Mouse (Mus musculus) liver, adult (tissue): ENCODE data around the gene Tgm2.

Experiments
- GATA4 ChIP-seq: IDR thresholded peaks from 2 replicates; pipeline ENCODE4 v1.6.1; 2014; ENCODE audit warnings: mild to moderate bottlenecking, low read length; ENCODE audit not compliant: insufficient replicate concordance

The Tgm2 gene

GRCm38 (mm10) chr2:158146223-158146622 lies at the start of gene Tgm2:
Gene Tgm2, minus strand, starts transcription at chr2:158146436.
- TF ChIP-seq GATA4: no peak

DNA sequence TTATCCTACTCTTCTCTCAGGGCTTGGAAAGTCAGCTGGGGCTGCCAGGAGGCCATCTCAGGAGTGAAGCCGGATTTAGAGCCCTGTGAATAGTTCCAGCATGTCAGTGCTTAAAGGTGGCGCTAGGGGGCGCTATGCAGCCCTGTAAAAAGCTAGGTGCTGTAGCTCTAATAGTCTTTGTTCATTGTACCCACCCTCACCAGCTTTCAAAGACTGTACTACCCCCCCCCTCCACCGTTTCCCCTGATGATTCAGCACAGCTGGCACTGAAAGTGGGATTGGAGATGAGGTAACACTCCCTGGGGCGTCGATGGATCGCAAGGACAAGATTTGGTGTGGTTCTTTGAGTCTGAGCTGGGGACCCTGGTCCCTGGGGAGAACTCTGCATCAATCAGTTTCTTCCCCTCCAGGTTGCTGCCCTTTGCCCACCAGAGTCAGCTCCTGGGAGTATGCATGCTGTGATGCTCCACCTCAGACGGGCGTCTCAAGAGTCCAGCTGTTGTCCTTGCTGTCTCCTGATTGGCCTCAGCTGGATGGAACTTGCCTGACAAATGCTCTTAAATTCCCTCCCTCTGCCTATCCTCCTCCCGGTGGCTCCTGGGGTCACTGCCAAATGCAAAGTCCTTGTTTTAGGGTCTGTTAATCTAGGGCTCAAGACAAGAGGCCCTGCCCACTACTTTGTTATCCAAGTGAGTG lies 48.9 kb upstream of the Tgm2 start:
- TF ChIP-seq GATA4: no peak

GRCm38 (mm10) chr2:158193611-158194336 lies 47.5 kb upstream of the Tgm2 start:
- no peak for TF ChIP-seq GATA4

DNA sequence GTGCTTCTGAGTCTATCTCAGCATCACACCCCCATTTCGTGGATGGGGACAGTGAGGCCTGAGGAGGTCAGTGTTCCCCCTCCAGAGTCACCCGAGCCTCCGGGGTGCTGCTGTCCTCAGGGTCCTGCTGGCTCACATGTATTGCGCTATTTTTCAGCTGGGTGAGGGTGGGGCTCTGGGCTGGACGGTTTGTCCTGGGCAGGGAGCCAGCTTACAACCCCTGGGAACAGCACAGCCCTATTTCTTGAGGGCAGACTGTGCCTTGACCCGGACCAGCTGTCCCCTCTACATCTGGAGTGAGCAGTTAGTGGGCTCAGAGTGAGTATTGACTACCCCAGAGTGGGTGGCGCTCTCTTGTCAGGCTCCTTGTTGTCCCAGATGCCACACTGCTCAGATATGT lies 44.9 kb upstream of the Tgm2 start:
- no peak for TF ChIP-seq GATA4

DNA sequence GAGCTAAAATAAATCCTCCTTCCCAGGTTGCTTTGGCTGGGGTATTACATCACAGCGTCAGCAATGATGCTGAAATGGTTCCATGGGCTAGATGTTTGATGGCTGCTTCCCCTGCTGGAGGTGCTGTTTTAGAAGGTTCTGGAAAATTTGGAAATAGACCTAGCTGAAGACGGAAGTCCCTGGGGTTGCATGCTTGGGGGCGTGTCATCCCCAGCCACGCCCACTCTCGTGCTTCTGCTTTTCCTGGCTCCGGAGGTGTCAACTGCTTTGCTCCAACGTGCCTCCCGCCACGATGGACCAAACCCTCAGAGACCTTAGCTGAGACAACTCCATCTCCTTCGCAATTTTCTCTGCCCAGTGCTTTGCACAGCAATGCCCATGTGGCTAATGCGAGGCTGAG lies 43.2 kb upstream of the Tgm2 start:
- no peak for TF ChIP-seq GATA4

- no peak for TF ChIP-seq GATA4
Observed at GRCm38 (mm10) chr2:158186206-158186871, 40.1 kb upstream of the Tgm2 start.

DNA sequence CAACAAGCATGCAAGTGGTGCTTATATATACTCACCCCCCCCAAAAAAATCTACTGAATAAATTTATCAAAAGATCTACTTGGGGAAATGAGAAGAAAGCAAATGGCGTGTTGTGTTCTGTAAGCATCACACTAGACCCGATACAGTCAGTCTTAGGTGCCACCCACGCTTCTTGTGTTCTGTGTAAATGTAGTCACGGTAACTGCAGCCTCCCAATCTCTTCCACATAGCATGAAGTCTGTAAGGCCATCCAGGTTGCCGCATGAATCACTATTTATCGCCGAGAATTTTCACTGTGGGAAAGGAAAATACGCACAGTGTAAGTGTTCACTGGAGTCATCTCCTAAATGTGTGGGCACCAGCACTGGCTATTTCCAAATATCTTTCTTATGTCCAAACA lies 37.0 kb upstream of the Tgm2 start:
- TF ChIP-seq GATA4: no peak

DNA sequence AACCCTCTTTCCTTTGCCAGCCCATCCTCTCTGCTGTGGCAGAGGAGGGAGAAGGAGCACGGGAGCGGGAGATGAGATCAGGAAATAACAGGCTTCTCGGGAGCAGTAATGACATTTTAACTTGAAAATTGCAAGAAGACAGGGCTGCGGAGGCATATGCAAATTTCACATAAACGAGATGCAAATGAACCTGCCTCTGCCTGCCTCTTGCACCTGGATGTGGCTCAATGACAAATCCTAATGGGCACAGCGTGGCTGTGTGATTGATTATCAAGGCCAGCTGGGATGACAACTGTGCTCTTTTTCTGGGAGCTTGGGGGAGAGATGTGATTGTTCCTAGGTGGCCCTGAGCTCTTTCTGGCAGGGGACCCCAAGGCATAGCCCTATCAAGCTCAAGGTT lies 35.7 kb upstream of the Tgm2 start:
- TF ChIP-seq GATA4: no peak

DNA sequence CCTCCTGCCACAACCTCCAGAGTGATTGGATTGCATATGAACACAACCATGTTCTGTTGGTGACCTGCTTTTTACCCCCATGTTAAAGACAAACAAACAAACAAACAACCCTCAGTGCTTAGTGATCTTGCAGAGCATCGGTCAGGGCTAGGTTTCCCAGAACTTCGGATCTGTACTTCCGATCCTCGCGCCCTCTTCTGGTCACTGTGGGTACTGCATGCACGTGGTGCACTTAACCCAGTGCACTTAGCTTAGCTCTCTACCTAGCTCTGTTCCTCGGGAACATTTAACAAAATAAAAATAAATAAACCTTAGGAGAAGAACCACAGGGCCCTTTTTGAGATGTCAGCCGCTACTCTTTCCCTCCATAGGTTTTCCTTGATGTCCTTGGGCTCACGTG lies 34.6 kb upstream of the Tgm2 start:
- no peak for TF ChIP-seq GATA4

- TF ChIP-seq GATA4: no peak
Observed at GRCm38 (mm10) chr2:158179370-158180111, 33.3 kb upstream of the Tgm2 start.

GRCm38 (mm10) chr2:158178696-158179369 lies 32.6 kb upstream of the Tgm2 start:
- TF ChIP-seq GATA4: no peak

DNA sequence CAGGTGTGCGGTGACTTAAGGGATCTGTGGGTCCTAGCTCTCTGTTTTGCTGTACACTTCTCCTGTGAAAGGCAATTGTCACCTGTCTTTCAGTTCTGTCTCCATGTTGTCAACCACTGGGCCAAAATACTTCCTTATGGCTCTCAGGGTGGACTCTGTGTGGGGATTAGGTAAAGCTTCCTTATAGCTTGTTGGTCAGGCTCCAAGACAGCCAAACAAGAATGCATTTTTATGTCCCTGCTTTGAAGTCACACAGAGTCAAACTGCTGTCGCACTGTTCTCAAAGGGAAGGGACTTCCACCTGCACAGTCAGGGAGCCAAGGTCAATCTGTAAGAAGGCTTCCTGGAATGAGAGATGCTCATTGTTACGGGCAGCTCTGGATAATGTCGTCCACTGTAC lies 31.9 kb upstream of the Tgm2 start:
- no peak for TF ChIP-seq GATA4

- TF ChIP-seq GATA4: no peak
Observed at GRCm38 (mm10) chr2:158177574-158177973, 31.3 kb upstream of the Tgm2 start.

DNA sequence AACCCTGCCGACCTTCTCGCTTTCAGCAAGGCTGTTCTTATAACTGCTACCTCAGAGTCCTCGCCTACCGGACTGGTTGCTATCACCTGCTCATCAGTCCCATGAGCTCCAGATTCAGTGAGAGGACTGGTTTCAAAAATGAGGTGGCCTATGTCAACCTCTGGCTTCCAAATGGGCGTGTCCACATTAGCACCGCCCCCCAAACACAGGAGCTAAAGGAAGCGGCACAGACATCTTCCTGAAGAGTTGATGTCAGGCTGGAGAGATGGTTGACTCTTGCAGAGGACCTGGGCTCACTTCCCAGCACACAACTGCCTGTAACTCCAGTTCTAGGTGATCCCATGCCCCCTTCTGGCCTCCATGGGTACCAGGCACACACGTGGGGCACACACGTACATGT lies 30.5 kb upstream of the Tgm2 start:
- TF ChIP-seq GATA4: no peak

- TF ChIP-seq GATA4: peak; percentile 89; the same call in 1 of the 2 replicates
Observed at GRCm38 (mm10) chr2:158175433-158175832, 29.2 kb upstream of the Tgm2 start.
